Mouse (Mus musculus) liver, postnatal 0 days (tissue): ENCODE data around the gene Mre11a.

ENCODE experiments used
- CTCF ChIP-seq: sonication (generic); IDR thresholded peaks from 2 replicates; pipeline ENCODE4 v1.5.1; 2016; ENCODE audit warnings: antibody characterized with exemption, low read depth
- EP300 ChIP-seq: IDR thresholded peaks from 2 replicates; pipeline ENCODE4 v1.6.1; 2016; ENCODE audit warnings: antibody characterized with exemption, low read depth, mild to moderate bottlenecking

- TF ChIP-seq CTCF (no peak), EP300 (no peak)
These were observed 36.9 kb downstream of the Mre11a start for GRCm38 (mm10) chr9:14821396-14821795.
